Mouse (Mus musculus): ENCODE measurements around the gene Fndc9. TPM values are rescaled to one million over a fixed set of nuclear protein-coding genes. Genes with fewer than 3 reads are reported as not detected.

Fndc9 gene
- 0.07 TPM in 1 of 2 replicates, not detected in the other for polyA plus RNA-seq (2015; fragmentation: Nextera tagmentation; extraction: Ambion mirVana)

GRCm38 (mm10) chr11:46235334-46235733 is at the start of gene Fndc9:
Gene Fndc9, plus strand, starts transcription at chr11:46235531.

Other genes with a start within 250 kb of the Fndc9 start
- 5.2 and 5.5 TPM in 2 replicates for gene Gm12166, start 183.2 kb upstream of the Fndc9 start, polyA plus RNA-seq (2015; fragmentation: Nextera tagmentation; extraction: Ambion mirVana)
- 14.9 and 18.4 TPM in 2 replicates for gene Adam19, start 179.5 kb upstream of the Fndc9 start, polyA plus RNA-seq (2015; fragmentation: Nextera tagmentation; extraction: Ambion mirVana)
- gene Nipal4, start 69.0 kb upstream of the Fndc9 start, polyA plus RNA-seq (2015; fragmentation: Nextera tagmentation; extraction: Ambion mirVana): 117 and 131 TPM in 2 replicates
- 1.5 and 1.8 TPM in 2 replicates for gene Cyfip2, start 77.3 kb downstream of the Fndc9 start, polyA plus RNA-seq (2015; fragmentation: Nextera tagmentation; extraction: Ambion mirVana)
- 0.02 and 0.05 TPM in 2 replicates for gene Itk, start 154.0 kb downstream of the Fndc9 start, polyA plus RNA-seq (2015; fragmentation: Nextera tagmentation; extraction: Ambion mirVana)
- not detected in 2 replicates for gene Fam71b, start 161.0 kb downstream of the Fndc9 start, polyA plus RNA-seq (2015; fragmentation: Nextera tagmentation; extraction: Ambion mirVana)
- 46.7 and 48.8 TPM in 2 replicates for gene Med7, start 201.4 kb downstream of the Fndc9 start, polyA plus RNA-seq (2015; fragmentation: Nextera tagmentation; extraction: Ambion mirVana)
- gene Havcr2, start 219.4 kb downstream of the Fndc9 start, polyA plus RNA-seq (2015; fragmentation: Nextera tagmentation; extraction: Ambion mirVana): 0.26 and 0.57 TPM in 2 replicates

Measured in urinary bladder, postnatal 0 days (tissue).